Mouse (Mus musculus): ENCODE data around the gene Gck.
"Not testable (repeated sequence)": the region's sequence is repeated elsewhere in the genome, so short reads cannot be mapped to it uniquely, and the experiment has no call there.

Gene Gck

GRCm38 (mm10) chr11:5908642-5909041, 41.2 kb downstream of the Gck start:
- no peak for DNase-seq (ENCODE audit: low spot score in 2 of 2)

- no peak for DNase-seq (ENCODE audit: low spot score in 2 of 2)
These were observed 42.8 kb downstream of the Gck start for GRCm38 (mm10) chr11:5907096-5907495.

- no peak for DNase-seq (ENCODE audit: low spot score in 2 of 2)
These were observed 43.9 kb downstream of the Gck start for GRCm38 (mm10) chr11:5905778-5906518.

GRCm38 (mm10) chr11:5904871-5905270, 45.0 kb downstream of the Gck start:
- DNase-seq (ENCODE audit: low spot score in 2 of 2) = no peak

- DNase-seq (ENCODE audit: low spot score in 2 of 2) = no peak
These were observed 45.5 kb downstream of the Gck start for GRCm38 (mm10) chr11:5904357-5904756.

- DNase-seq (ENCODE audit: low spot score in 2 of 2) = no peak
These were observed 46.0 kb downstream of the Gck start for GRCm38 (mm10) chr11:5903844-5904243.

GRCm38 (mm10) chr11:5902390-5902789, 47.5 kb downstream of the Gck start:
- DNase-seq (ENCODE audit: low spot score in 2 of 2) = no peak

GRCm38 (mm10) chr11:5901950-5902349, 47.9 kb downstream of the Gck start:
- DNase-seq (ENCODE audit: low spot score in 2 of 2) = peak; percentile 44 to 54

- no peak for DNase-seq (ENCODE audit: low spot score in 2 of 2)
These were observed 48.6 kb downstream of the Gck start for GRCm38 (mm10) chr11:5901320-5901719.

- DNase-seq (ENCODE audit: low spot score in 2 of 2) = no peak
These were observed 50.6 kb downstream of the Gck start for GRCm38 (mm10) chr11:5899286-5899685.

GRCm38 (mm10) chr11:5898531-5898930, 51.4 kb downstream of the Gck start, which contains the start of gene Myl7:
Gene Myl7 (minus strand): TSS chr11:5898782.
- DNase-seq (ENCODE audit: low spot score in 2 of 2) = no peak

GRCm38 (mm10) chr11:5897839-5898238, 52.0 kb downstream of the Gck start:
- DNase-seq (ENCODE audit: low spot score in 2 of 2) = no peak

GRCm38 (mm10) chr11:5897230-5897629, 52.7 kb downstream of the Gck start:
- DNase-seq (ENCODE audit: low spot score in 2 of 2) = no peak

GRCm38 (mm10) chr11:5893807-5894206, 56.1 kb downstream of the Gck start:
- no peak for DNase-seq (ENCODE audit: low spot score in 2 of 2)

- no peak for DNase-seq (ENCODE audit: low spot score in 2 of 2)
These were observed 57.0 kb downstream of the Gck start for GRCm38 (mm10) chr11:5892810-5893368.

GRCm38 (mm10) chr11:5892151-5892591, 57.7 kb downstream of the Gck start:
- no peak for DNase-seq (ENCODE audit: low spot score in 2 of 2)

GRCm38 (mm10) chr11:5888563-5888962, 61.3 kb downstream of the Gck start:
- DNase-seq (ENCODE audit: low spot score in 2 of 2) = not testable (repeated sequence)

- DNase-seq (ENCODE audit: low spot score in 2 of 2) = no peak
These were observed 62.6 kb downstream of the Gck start for GRCm38 (mm10) chr11:5887250-5887649.

GRCm38 (mm10) chr11:5886187-5886586, 63.7 kb downstream of the Gck start:
- no peak for DNase-seq (ENCODE audit: low spot score in 2 of 2)

- DNase-seq (ENCODE audit: low spot score in 2 of 2) = no peak
These were observed 67.4 kb downstream of the Gck start for GRCm38 (mm10) chr11:5882518-5882917.

GRCm38 (mm10) chr11:5879905-5880304, 70.0 kb downstream of the Gck start:
- peak in 1 of 2 experiments; percentile 37 for DNase-seq (ENCODE audit: low spot score in 2 of 2)

GRCm38 (mm10) chr11:5878661-5879060, 71.2 kb downstream of the Gck start:
- DNase-seq (ENCODE audit: low spot score in 2 of 2) = no peak

GRCm38 (mm10) chr11:5877921-5878526, 71.9 kb downstream of the Gck start, which contains the start of gene Pold2:
Gene Pold2 (minus strand): TSS chr11:5878292.
- DNase-seq (ENCODE audit: low spot score in 2 of 2) = peak; percentile 97 to 98

Data from right cerebral cortex, postnatal 36 days (tissue).